Mouse (Mus musculus) embryo, embryonic 10 days (tissue): ENCODE measurements around the gene Prrt1.
A peak's percentile ranks its signal among the peaks of the same experiment; 100 is the strongest.

ENCODE experiments used
- DNase-seq: peaks from one replicate; pipeline ENCODE4 v3.0.0-alpha.2; 2015; ENCODE audit warnings: low spot score

Gene Prrt1

GRCm38 (mm10) chr17:34628644-34628967 lies 727 bp upstream of the Prrt1 start:
- no peak for DNase-seq

GRCm38 (mm10) chr17:34629796-34630603 lies 667 bp downstream of the Prrt1 start:
- no peak for DNase-seq

GRCm38 (mm10) chr17:34630761-34631301 lies 1.5 kb downstream of the Prrt1 start:
- no peak for DNase-seq

GRCm38 (mm10) chr17:34631647-34632046 lies 2.3 kb downstream of the Prrt1 start:
- DNase-seq: no peak

- DNase-seq: peak; percentile 62
Observed at GRCm38 (mm10) chr17:34632261-34632691, 2.9 kb downstream of the Prrt1 start.

- no peak for DNase-seq
Observed at GRCm38 (mm10) chr17:34635671-34636070, 6.3 kb downstream of the Prrt1 start.

- DNase-seq: no peak
Observed at GRCm38 (mm10) chr17:34637459-34637858, 8.1 kb downstream of the Prrt1 start.

GRCm38 (mm10) chr17:34639461-34640255 lies 10.3 kb downstream of the Prrt1 start:
- no peak for DNase-seq

GRCm38 (mm10) chr17:34640778-34641601 lies 11.7 kb downstream of the Prrt1 start:
- peak; percentile 75 for DNase-seq

- DNase-seq: no peak
Observed at GRCm38 (mm10) chr17:34641945-34642344, 12.6 kb downstream of the Prrt1 start.

- no peak for DNase-seq
Observed at GRCm38 (mm10) chr17:34643379-34643778, 14.0 kb downstream of the Prrt1 start.

- no peak for DNase-seq
Observed at GRCm38 (mm10) chr17:34643944-34644343, 14.6 kb downstream of the Prrt1 start.

- peak; percentile 99 for DNase-seq
Observed at GRCm38 (mm10) chr17:34644608-34645007, 15.3 kb downstream of the Prrt1 start, which contains the start of gene Fkbpl. Fkbpl (plus strand) TSS chr17:34644764.

GRCm38 (mm10) chr17:34645256-34645829 lies 16.0 kb downstream of the Prrt1 start:
- no peak for DNase-seq

- no peak for DNase-seq
Observed at GRCm38 (mm10) chr17:34645831-34646511, 16.6 kb downstream of the Prrt1 start.

- peak; percentile 99 for DNase-seq
Observed at GRCm38 (mm10) chr17:34646906-34647787, 17.8 kb downstream of the Prrt1 start, which contains the start of gene Atf6b. Atf6b (plus strand) TSS chr17:34647146.

GRCm38 (mm10) chr17:34648141-34648890 lies 19.0 kb downstream of the Prrt1 start:
- DNase-seq: no peak

GRCm38 (mm10) chr17:34649106-34649864 lies 20.0 kb downstream of the Prrt1 start:
- DNase-seq: no peak
